Mouse (Mus musculus): ENCODE measurements around the gene Grcc10.
A peak's percentile ranks its signal among the peaks of the same experiment; 100 is the strongest.

Gene Grcc10

GRCm38 (mm10) chr6:124731038-124731437 is 10.1 kb downstream of the Grcc10 start:
- DNase-seq (ENCODE audit: inconsistent ontology term), result no peak

DNA sequence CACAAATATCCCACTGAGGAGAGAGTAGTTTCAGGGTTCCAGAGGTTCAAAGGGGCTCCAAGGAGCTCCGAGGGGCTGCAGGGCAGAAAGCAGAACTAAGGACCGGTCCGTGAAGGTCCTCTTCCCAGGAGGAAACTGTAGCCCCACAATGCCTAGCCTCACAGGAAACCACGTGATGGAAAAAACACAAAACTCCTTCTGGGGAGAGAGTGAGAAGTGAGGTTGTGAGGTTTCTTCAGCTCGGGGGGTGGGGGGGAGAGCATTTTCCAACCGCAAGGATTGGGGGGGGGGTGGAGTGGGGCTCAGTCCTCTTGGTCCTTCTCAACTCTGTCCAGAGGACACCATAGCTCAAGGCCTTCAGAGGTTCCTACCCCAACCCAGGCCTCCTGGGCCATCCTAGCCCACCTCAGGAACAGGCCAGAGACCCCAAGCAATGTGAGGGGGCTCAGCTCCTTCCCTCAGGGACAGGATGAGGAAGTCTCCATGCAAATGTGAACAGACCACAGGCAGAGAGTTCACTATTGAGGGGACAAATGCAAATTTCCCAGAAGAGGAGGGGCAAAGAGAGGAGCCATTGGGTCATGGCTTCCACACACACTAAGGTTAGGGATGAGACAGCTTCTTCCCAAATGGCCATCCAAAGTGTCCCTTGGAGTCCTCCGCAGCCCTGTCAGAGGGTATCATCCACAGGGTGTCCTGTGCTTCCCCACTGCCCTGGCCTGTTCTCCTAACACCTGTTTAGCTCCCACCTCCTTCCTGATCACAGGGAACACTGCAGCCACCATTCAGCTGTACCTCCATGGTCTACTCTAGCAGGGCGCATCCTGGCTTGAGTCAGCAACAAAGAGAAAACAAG is 11.1 kb downstream of the Grcc10 start:
- DNase-seq (ENCODE audit: inconsistent ontology term), result no peak

- no peak for DNase-seq (ENCODE audit: inconsistent ontology term)
Measured at GRCm38 (mm10) chr6:124728621-124729020, 12.6 kb downstream of the Grcc10 start.

DNA sequence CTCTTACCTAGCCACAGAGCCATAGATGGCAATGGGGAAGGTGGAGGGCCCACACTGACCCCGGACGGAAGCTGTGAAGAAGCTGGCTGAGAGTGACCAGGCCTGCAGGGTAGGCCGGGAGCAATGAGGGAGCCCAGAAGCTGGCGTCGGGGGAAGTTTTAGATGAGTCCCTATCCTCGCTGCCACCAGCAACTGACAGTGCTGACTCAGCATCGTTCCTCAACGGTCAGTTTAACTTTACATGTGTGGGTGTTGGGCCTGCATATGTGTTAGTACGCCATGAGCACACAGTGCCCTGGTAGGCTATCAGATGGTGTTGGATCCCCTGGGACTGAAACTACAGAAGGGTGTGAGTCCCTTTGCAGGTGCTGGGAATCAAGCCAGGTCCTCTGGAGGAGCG is 16.7 kb downstream of the Grcc10 start:
- no peak for DNase-seq (ENCODE audit: inconsistent ontology term)

DNA sequence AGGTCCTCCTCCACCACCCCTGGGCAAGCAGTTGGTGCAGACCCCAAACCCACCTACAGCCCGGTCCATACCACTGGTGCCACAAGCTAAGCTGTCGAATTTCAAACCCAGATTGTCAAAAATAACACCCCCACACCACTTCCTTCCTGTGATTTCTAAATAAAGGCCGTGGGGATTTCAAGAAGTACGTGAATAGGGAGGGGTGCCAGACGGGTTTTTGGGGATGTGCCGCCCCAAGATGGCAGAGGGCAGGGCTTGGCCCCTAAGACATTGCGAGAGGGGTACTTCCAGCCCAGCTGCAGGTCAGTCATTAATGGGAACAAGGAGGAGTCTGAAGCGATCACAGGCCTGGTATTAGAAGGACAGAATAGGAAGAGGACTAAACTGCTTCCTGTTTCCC is 17.6 kb downstream of the Grcc10 start:
- no peak for DNase-seq (ENCODE audit: inconsistent ontology term)

DNA sequence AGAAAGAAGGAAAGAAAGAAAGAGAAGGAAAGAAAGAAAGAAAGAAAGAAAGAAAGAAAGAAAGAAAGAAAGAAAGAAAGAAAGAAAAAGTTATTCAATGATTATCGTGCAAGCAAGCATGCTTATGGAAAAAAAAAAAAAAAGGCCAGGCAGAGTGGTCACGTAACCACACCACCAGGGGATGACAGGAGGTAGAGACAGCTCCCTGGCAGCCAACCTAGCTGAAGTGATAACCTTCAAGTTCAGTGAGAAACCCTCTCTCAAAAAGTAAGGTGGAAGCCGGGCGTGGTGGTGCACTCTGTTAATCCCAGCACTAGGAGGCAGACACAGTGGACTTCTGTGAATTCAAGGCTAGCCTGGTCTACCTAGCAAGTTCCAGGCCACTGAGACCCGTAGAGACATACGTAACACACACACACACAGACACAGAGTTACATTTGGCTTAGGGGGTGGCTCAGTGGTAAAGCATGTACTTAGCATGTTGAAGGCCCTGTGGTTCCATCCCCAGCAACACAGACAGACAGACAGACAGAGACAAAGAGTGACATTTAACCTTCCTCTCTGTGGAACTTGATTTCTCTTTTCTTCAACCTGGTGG is 18.2 kb downstream of the Grcc10 start:
- no peak for DNase-seq (ENCODE audit: inconsistent ontology term)

GRCm38 (mm10) chr6:124720904-124721303 is 20.3 kb downstream of the Grcc10 start:
- no peak for DNase-seq (ENCODE audit: inconsistent ontology term)

GRCm38 (mm10) chr6:124719354-124719978 is 21.7 kb downstream of the Grcc10 start:
- no peak for DNase-seq (ENCODE audit: inconsistent ontology term)

GRCm38 (mm10) chr6:124718703-124719102 is 22.5 kb downstream of the Grcc10 start:
- DNase-seq (ENCODE audit: inconsistent ontology term), result no peak

DNA sequence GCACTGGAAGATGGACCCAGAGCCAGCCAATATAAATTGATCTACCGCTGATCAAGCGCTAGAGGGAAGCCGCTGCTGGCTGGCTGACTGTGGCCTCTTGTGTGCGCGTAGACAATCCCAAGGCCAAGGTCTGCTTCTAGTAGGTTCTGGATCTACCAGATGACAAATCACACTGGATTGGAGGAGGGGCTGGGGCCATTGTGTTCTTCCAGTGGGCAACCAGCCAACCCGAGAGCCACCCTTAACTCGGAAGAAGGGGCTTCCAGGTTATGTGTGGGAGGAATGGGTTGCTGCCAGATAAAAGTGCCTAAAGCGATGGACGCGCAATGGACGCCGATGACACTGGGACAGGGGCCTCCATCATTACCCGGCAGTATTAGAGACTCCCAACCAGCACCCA is 23.2 kb downstream of the Grcc10 start:
- no peak for DNase-seq (ENCODE audit: inconsistent ontology term)

GRCm38 (mm10) chr6:124716864-124717490 is 24.2 kb downstream of the Grcc10 start:
- no peak for DNase-seq (ENCODE audit: inconsistent ontology term)

DNA sequence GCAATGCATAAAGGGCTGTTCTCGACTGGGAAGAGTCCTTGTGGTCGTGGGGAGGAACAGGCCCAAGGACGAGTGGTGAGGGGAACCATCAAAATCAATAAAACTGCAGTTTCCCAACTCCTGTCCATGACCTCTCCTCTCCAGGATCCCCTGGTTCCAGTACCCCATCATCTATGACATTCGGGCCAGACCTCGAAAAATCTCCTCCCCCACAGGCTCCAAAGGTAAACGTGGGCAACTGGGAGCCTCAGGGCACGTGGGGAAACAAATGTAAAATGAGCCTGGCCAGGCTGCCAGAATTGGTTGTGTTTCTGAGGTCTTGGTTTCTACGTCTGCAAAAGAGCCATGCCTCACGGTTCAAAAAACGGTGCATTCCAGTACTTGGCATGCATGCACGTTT is 28.3 kb downstream of the Grcc10 start:
- no peak for DNase-seq (ENCODE audit: inconsistent ontology term)

- DNase-seq (ENCODE audit: inconsistent ontology term), result peak; percentile 99
Measured at GRCm38 (mm10) chr6:124711824-124712782, 29.1 kb downstream of the Grcc10 start, which contains the start of the genes Emg1 and Phb2. Gene Emg1, minus strand, starts transcription at chr6:124712178. Gene Phb2, plus strand, starts transcription at chr6:124712336.

DNA sequence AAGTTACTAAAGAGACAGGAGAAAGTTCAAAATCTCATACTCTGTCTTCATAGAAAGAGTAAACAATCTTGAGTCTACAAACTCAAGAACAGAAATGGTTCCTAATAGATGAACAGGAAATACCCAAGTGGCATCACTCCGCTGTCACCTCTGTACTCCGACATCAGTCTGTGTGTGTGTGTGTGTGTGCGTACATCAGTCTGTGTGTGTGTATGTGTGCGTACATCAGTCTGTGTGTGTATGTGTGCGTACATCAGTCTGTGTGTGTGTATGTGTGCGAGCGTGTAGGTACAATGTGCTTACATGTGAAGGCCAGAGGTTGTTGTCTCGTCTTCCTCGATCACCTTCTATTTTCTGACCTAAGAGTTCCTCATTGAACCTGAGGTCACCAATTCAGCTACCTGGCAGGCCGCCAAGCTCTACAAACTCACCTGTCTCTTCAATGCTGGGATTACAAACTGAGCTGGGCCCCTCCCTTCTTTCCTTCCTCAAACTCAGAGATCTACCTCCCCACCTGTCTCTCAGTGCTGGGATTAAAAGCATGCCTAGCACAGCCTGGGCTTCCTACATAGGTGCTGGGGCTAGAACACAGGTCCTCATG is 32.8 kb downstream of the Grcc10 start:
- DNase-seq (ENCODE audit: inconsistent ontology term), result no peak

DNA sequence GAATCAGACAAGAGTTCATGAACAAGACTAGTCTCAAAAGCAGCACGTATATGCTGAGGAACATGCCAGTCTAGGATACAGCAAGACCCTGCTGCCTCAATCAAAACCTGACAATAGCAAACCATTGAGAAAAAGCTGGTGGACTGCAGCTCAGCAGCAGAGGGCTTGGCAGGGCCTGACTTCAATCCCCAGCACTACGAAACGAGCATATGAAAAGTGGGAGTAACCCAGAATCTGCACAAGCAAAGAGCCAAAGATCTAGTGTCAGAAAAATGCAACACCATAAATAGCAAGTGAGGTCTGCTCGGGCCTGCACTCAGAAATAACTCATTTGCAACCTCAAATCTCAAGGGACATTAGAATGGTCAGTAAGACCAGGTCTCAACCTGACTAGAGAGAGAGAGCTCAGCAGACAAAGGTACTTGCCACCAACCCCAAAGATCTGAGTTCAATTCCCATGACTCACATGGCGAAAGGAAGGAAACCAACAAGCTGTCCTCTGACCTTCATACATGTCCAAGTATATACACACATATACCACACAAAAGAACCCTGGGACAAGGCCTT is 35.0 kb downstream of the Grcc10 start:
- DNase-seq (ENCODE audit: inconsistent ontology term), result no peak

DNA sequence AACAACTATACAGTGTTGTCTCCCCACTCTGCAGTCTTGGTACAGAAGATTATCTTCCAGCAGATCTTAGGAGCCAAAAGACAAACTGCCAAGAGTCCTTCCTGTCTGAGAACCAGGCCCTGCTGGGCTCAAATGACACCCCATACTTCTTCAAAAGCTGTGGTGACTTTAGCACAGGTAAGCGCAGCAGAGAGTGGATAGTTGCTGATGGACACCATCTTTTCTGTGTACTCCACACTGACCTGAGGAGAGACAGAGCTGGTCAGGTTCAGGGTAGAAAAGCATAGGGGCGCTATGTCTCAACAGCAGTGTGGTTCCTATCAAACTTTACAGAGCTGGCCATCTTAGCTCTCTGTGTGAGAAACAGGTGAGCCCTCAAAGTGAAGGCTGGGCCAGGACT is 36.8 kb downstream of the Grcc10 start:
- no peak for DNase-seq (ENCODE audit: inconsistent ontology term)

- DNase-seq (ENCODE audit: inconsistent ontology term), result no peak
Measured at GRCm38 (mm10) chr6:124703789-124704188, 37.4 kb downstream of the Grcc10 start.

DNA sequence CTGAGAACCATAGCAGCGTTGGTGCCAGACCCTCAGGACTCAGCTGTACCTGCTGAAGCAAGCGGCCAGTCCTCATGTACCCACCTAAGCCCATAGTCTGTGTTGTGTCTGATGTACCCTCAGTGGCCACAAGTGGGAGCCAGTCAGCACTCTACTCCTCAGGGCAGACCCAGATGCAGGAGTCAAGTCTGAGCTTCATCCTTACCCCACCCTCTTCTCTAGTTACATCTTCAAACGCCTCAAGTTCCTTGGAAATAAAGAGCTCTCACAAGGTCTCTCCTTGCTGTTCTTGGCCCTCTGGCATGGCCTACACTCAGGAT is 38.4 kb downstream of the Grcc10 start:
- no peak for DNase-seq (ENCODE audit: inconsistent ontology term)

- DNase-seq (ENCODE audit: inconsistent ontology term), result no peak
Measured at GRCm38 (mm10) chr6:124702102-124702783, 38.9 kb downstream of the Grcc10 start.

DNA sequence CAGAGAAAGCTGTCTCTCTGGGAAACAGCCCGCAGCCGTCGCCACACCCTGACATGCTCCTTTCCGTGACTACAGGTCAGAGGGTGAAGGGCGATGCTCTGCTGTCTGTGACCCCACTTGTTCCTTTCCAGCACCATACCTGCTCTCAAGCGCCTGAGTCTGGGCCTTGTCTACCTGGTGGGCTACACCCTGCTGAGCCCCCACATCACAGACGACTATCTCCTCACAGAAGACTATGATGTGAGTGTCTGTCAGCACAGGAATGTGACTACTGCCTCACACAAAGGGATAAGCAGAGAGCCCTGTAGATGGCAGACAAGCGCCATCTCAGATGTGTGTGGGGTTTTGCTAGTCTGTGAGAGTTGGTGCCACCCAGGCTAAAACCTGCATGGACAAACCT is 39.8 kb downstream of the Grcc10 start:
- DNase-seq (ENCODE audit: inconsistent ontology term), result no peak
